Mouse (Mus musculus) heart, embryonic 10.5 days (tissue): ENCODE measurements at regions not wholly inside any gene's neighbourhood (a gene's known extent, or its start where the extent isn't known, plus 50 kb on each side); places are given as distances from the start of the nearest gene placed in this dataset.

ENCODE experiments used
- DNase-seq: peaks from one replicate; pipeline ENCODE4 v3.0.0-alpha.2; 2017; ENCODE audit warnings: low spot score
- H3K27ac ChIP-seq: fragments of 300-500 bp; sonication (generic); 2 replicates; pipeline ENCODE4 v1.5.1; 2016; ENCODE audit warnings: mild to moderate bottlenecking
- H3K27me3 ChIP-seq: fragments of 300-500 bp; sonication (generic); 2 replicates; pipeline ENCODE4 v1.6.1; 2016; ENCODE audit warnings: mild to moderate bottlenecking; ENCODE audit not compliant: poor library complexity, insufficient read depth, severe bottlenecking
- H3K36me3 ChIP-seq: fragments of 300-500 bp; sonication (generic); 2 replicates; pipeline ENCODE4 v1.6.1; 2016; ENCODE audit warnings: mild to moderate bottlenecking, moderate library complexity
- H3K4me1 ChIP-seq: fragments of 300-500 bp; sonication (generic); 2 replicates; pipeline ENCODE4 v1.6.1; 2016; ENCODE audit warnings: mild to moderate bottlenecking
- H3K4me3 ChIP-seq: fragments of 300-500 bp; sonication (generic); 2 replicates; pipeline ENCODE4 v1.5.1; 2016; ENCODE audit warnings: mild to moderate bottlenecking, moderate library complexity
- H3K9me3 ChIP-seq: fragments of 300-500 bp; sonication (generic); 2 replicates; pipeline ENCODE4 v1.6.1; 2016; ENCODE audit warnings: mild to moderate bottlenecking, moderate library complexity
- WGBS: fragments of 180-500 bp; shearing (Covaris S2); methylation state at CpG from one replicate; pipeline ENCODE4 v1.1.7; 2016; 5-methylcytosine and 5-hydroxymethylcytosine counted together

DNA sequence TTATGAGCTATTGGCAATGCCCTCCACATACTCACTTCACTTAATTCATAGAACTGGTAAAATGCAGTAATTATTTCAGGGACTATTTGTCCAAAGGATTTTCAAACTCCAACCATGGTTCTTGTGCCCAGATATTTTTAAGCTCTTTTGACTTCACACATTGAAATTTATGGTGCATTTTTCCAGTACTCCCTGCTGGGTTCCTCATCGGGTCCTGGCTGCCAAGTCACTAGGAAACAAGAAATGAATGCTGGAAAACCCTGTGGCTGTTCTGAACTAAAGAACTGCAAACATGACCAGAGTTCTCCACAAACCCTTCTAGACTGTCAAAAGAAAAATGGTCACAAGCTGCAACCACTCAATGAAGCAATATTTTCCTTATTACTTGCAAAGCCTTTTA lies 221.6 kb upstream of the Zic4 start:
- Histone ChIP-seq H3K9me3 (no peaks in the 10 kb centered on the region), H3K4me1 (no peaks in the 10 kb centered on the region), H3K27me3 (no peaks in the 10 kb centered on the region), H3K27ac (no peak overlapping the region), H3K4me3 (no peak overlapping the region), H3K36me3 (no peaks in the 10 kb centered on the region)
- no peak for DNase-seq
- 80% methylated on average over 1 of the region's 1 CpGs for WGBS

DNA sequence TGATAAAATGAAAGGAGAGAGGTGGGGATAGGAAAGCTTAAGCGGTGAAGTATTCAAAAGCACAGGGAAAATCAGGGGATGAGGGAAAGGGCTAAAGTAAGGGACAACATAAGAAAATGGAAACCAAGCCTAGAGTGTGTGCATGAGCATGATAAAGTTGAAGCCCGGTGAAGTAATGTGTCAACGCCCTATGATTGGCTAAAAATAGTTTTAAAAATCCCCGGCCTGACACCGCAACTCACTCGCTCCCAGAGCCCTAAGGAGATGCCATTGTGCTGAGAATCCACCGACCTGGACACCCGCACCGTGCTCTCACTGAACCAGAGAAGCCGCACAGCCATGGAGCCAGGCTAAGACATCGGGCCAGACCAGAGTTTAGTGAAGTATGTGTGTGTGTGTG lies 210.3 kb upstream of the Zic4 start:
- Histone ChIP-seq H3K36me3 (no peaks in the 10 kb centered on the region), H3K27ac (no peak overlapping the region), H3K4me1 (no peaks in the 10 kb centered on the region), H3K4me3 (no peak overlapping the region), H3K9me3 (no peaks in the 10 kb centered on the region), H3K27me3 (no peaks in the 10 kb centered on the region)
- 57% methylated on average over 11 of the region's 11 CpGs for WGBS
- no peak for DNase-seq

DNA sequence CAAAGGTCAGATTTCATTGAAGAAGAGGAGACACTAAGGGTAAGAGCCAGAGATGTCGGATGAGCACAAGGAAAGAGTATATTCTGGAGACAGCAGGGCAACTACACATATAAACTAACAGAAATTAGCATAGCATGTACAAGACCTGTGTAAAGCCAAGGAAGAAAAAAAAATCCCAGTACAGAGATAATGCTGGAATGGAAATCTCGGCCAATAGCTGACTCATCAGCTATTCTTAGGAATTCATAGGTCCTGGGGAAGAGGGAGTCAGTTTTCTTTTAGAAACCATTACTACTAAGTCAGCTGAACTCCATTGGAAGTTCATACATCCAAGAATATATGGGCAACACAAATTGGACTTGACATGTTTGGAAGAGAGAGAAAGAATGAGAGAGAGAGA lies 202.9 kb upstream of the Zic4 start:
- Histone ChIP-seq H3K27me3 (no peaks in the 10 kb centered on the region), H3K36me3 (no peaks in the 10 kb centered on the region), H3K4me1 (no peaks in the 10 kb centered on the region), H3K27ac (no peak overlapping the region), H3K4me3 (no peak overlapping the region), H3K9me3 (no peaks in the 10 kb centered on the region)
- no peak for DNase-seq
- 61% methylated on average over 2 of the region's 2 CpGs for WGBS

DNA sequence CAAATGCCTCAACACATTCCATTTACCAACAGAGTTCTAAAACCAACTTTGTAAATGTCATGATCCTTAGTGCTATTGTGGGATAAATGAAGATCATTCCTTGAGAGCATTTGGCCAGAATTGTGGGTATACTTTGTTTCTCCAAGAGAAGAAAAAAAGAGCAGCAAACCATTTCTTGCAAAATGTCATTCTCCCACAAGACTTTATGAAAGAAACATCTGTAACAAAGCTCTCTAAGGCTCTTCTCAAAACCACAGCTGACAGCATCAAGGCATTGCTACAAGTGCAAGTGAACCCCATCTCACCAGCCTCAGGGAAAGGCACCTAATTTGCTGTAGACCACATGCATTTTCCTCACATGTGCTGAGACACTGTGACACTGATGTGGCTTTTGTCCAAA lies 194.3 kb upstream of the Zic4 start:
- no peak overlapping the region for H3K27ac ChIP-seq
- no peaks in the 10 kb centered on the region for H3K36me3 ChIP-seq
- H3K9me3 ChIP-seq = no peaks in the 10 kb centered on the region

DNA sequence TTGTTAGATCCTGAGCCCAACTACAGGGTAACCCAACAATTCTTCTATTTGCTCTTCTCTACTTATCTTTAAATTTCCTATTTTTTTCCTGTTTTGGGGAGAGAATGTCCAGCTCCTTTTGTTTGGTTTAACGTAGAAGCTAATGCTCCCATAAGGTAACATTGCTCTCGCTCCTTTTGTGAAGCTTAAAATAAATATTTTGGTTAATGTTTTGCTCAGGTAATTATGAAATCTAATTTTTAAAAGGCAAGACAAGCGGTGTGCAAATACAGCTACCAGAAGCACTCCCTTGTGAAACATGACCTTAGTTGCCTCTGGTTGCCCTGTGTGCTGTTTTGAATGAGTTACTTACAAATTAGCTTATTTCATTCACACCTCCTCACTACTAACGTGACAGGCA lies 169.0 kb upstream of the Zic4 start:
- Histone ChIP-seq H3K36me3 (no peaks in the 10 kb centered on the region), H3K9me3 (no peaks in the 10 kb centered on the region), H3K27ac (no peak overlapping the region), H3K4me3 (no peak overlapping the region), H3K4me1 (no peaks in the 10 kb centered on the region), H3K27me3 (no peaks in the 10 kb centered on the region)
- WGBS = 77% methylated on average over 4 of the region's 4 CpGs
- no peak for DNase-seq

More for the DNA sequence above, 194.3 kb upstream of the Zic4 start:
- Histone ChIP-seq H3K27me3 (no peaks in the 10 kb centered on the region), H3K4me3 (no peak overlapping the region), H3K4me1 (no peaks in the 10 kb centered on the region)
- no peak for DNase-seq

DNA sequence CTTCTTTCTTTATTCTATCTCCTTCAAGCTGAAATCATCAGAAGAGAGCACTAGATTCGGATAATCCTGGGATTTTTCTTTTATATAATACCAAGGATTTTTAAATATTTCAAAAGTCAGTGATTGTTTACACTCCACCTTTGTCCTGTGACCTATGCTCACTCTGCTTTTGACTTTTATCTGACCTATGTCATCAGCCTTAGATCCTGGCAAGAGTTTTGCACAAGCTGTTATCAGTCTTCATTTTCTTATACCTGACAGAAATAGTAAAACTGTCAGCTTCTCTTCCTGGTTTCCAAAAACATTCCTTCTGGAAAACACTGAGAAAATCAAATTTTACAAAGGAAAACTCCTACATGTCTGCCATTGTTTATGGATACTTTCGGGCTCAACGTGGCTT lies 168.3 kb upstream of the Zic4 start:
- Histone ChIP-seq H3K36me3 (no peaks in the 10 kb centered on the region), H3K9me3 (no peaks in the 10 kb centered on the region), H3K27ac (no peak overlapping the region), H3K4me1 (no peaks in the 10 kb centered on the region), H3K27me3 (no peaks in the 10 kb centered on the region), H3K4me3 (no peak overlapping the region)
- 85% methylated on average over 3 of the region's 3 CpGs for WGBS
- DNase-seq = no peak

DNA sequence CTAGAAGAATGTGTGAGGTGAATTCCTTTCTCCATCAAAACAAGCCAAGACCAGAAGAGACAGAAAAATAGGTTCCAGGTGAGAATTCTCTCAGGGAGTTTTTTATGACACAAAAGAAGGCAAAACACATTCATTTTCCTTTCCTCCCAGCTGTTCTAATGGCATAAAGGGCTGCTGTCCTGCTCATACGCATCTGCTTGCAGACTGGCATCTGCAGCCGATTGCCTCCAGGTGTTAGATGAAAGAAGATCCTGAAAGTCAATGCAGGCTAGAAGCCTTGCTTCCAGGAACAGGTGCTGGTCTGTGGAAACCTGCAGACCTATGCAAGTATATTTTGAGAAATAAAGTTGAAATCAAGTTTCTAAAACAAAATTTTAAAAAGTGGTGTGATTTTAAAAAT lies 154.9 kb upstream of the Zic4 start:
- Histone ChIP-seq H3K36me3 (no peaks in the 10 kb centered on the region), H3K4me1 (no peaks in the 10 kb centered on the region), H3K4me3 (no peak overlapping the region), H3K27ac (no peak overlapping the region), H3K9me3 (no peaks in the 10 kb centered on the region), H3K27me3 (no peaks in the 10 kb centered on the region)
- 60% methylated on average over 2 of the region's 2 CpGs for WGBS
- DNase-seq = no peak

DNA sequence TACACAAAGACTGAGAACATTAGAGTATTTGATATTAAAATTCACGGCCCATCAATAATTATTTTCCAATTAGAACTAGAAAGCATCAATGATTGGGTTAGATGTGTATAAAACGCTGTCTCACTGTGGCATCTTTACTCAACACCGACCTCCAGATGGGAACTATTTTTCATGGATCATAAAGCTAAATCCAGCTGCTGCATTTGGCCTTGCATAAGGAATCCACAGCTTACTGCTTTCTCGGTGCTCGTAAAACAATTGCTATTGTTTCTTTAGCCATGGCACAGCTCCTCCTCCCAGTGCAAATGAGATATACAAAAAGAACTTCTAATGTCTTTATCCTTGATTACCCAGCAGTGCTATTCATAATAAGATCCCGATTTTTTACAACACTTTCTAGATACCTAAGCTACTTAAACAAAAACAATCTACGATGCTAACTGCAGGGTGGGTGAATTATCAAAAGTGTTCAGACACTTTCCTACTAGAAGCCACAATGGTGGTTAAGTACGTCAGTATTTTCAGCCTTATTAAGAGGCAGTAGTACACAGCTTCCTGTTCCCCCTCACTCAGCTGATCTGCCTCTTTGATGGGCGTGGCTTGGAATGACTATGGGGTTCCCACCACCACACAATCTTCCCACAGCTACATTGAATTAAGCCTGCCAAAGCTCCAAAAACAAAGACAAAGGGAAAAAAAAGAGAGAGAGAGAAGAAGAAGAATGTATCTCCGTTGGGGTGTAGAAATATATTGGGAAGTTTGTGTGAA lies 134.4 kb upstream of the Zic4 start:
- no peak overlapping the region for H3K4me3 ChIP-seq
- no peak for DNase-seq
- WGBS = 60% methylated on average over 10 of the region's 10 CpGs
- no peaks in the 10 kb centered on the region for H3K9me3 ChIP-seq
- no peaks in the 10 kb centered on the region for H3K4me1 ChIP-seq
- H3K36me3 ChIP-seq = no peaks in the 10 kb centered on the region
- H3K27me3 ChIP-seq = no peaks in the 10 kb centered on the region
- H3K27ac ChIP-seq = no peak overlapping the region

DNA sequence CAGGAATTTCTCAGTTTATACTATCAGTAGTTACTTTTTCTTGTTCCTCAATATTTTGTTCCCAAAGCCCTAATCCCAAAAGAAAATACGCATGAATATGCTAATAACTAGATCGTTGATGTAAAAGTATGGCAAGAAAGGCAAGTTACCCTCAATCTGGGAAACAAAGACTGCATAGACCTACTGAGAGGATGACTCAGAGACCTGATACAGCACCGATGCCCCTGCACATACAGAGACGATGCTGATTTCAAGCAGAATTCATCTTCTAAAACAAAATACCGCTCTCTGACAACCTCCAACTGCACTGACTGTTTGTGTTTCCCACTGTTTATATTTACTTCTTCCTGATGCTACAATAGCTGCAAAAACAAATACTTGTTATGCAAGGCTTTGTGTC lies 133.7 kb upstream of the Zic4 start:
- 65% methylated on average over 5 of the region's 5 CpGs for WGBS
- no peak for DNase-seq
- H3K36me3 ChIP-seq = no peaks in the 10 kb centered on the region

DNA sequence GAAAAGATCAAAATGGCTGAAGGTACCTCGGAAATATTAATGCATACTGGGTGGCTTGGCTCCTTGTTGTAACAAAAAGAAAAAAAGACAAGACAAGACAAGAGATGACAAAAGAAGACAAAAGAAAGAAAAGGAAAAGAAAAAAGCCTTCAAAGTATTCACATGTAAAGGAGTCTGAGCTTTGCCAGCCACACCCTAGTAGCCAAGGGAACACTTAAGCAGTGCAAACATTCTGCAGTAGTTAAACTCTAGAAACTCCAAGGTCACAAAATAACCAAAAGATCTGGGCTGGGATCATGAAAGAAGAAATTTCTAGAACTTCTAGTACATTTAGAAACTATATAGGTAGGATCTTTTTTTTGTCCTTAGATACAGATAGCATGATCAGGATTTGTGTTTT lies 108.3 kb upstream of the Zic4 start:
- Histone ChIP-seq H3K9me3 (no peaks in the 10 kb centered on the region), H3K4me3 (no peak overlapping the region), H3K4me1 (no peaks in the 10 kb centered on the region), H3K36me3 (no peaks in the 10 kb centered on the region), H3K27ac (no peak overlapping the region), H3K27me3 (no peaks in the 10 kb centered on the region)
- WGBS = 86% methylated on average over 1 of the region's 1 CpGs
- no peak for DNase-seq

More for the DNA sequence above, 133.7 kb upstream of the Zic4 start:
- Histone ChIP-seq H3K27ac (no peak overlapping the region), H3K9me3 (no peaks in the 10 kb centered on the region), H3K27me3 (no peaks in the 10 kb centered on the region), H3K4me3 (no peak overlapping the region), H3K4me1 (no peaks in the 10 kb centered on the region)

DNA sequence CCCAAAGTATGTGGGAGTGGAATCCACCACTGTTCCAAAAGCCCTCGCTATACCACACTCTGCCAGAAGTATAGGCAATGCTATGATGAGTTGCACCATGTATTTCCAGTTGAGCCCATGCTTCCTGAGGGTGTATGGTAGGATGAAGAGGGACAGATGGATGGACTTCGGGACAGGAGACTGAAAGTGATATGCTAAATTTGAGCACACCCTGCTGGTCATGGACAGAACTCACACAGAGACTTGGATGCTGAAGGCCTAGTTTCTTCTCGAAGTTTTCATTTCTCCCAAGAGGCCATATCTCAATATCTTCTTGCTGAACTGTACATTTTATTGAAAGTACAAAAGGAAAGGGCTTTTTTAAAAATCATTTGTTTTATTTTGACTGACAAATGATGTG lies 70.9 kb upstream of the Zic4 start:
- no peaks in the 10 kb centered on the region for H3K4me1 ChIP-seq
- WGBS = 58% methylated on average over 3 of the region's 3 CpGs
- no peak overlapping the region for H3K4me3 ChIP-seq
- DNase-seq = no peak
- H3K36me3 ChIP-seq = no peaks in the 10 kb centered on the region
- no peaks in the 10 kb centered on the region for H3K9me3 ChIP-seq
- H3K27me3 ChIP-seq = no peaks in the 10 kb centered on the region
- H3K27ac ChIP-seq = no peak overlapping the region
